Mouse (Mus musculus) kidney, adult 2 months (tissue): Measurements from ENCODE around the gene Tex22.

Source experiments
- CTCF ChIP-seq: fragments of 200-500 bp; conservative IDR thresholded peaks from 2 replicates; pipeline ENCODE4 v1.5.1; 2011; ENCODE audit warnings: low read depth, mild to moderate bottlenecking, control low read depth, low read length, moderate library complexity, mixed read lengths; ENCODE audit not compliant: insufficient read depth, insufficient read length
- POLR2A ChIP-seq: fragments of 200-500 bp; IDR thresholded peaks from one replicate; pipeline ENCODE4 v1.6.1; 2011; ENCODE audit warnings: low read depth, low read length, control low read depth

DNA sequence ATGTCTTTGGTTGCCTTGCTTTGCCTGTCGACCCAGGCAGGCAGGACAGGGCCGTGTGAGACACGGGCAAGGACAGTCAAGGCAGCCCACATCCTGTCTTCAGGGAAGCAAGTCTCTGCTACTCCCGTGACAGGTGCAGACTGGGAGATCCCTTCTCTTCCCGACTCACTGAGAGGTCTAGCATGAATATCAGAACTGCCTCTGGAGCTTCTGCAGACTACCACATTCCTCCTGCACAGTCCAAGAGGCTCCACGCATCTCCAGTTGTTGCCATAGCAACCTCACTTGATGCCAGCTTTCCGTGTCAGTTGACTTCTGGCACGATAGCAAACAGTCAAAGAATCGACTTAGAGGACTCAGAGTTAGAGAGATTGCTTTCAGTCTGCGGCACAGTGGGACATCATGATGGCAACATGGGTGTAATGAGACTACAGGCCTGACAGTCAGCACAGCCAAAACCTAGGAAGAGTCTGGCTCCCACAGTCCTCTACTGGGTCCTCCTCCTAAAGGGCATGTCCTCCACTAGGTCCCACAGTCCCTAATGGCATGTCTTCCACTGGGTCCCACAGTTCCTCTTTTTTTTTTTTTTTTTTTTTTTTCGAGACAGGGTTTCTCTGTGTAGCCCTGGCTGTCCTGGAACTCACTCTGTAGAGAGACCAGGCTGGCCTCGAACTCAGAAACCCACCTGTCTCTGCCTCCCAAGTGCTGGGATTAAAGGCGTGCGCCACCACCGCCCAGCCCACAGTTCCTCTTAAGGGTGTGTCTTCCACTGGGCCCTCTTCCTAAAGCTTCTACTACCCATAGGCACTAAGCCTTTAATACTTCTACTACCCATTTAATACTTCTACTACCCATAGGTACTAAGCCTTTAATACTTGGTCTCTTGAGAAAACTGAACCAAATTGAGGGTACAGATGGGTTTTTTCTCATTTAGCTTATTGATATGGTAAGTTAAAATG, 32.5 kb upstream of the Tex22 start:
- TF ChIP-seq CTCF (no peak), POLR2A (no peak)
